Mouse (Mus musculus) heart, embryonic 10.5 days (tissue): ENCODE results near the gene Elmo1. TPM values are rescaled to one million over a fixed set of nuclear protein-coding genes. Genes with fewer than 3 reads are reported as not detected.

Experiments
- DNase-seq: peaks from one replicate; pipeline ENCODE4 v3.0.0-alpha.2; 2017; ENCODE audit warnings: low spot score
- H3K27ac ChIP-seq: fragments of 300-500 bp; sonication (generic); 2 replicates; pipeline ENCODE4 v1.5.1; 2016; ENCODE audit warnings: mild to moderate bottlenecking
- H3K27me3 ChIP-seq: fragments of 300-500 bp; sonication (generic); 2 replicates; pipeline ENCODE4 v1.6.1; 2016; ENCODE audit warnings: mild to moderate bottlenecking; ENCODE audit not compliant: poor library complexity, insufficient read depth, severe bottlenecking
- H3K36me3 ChIP-seq: fragments of 300-500 bp; sonication (generic); 2 replicates; pipeline ENCODE4 v1.6.1; 2016; ENCODE audit warnings: mild to moderate bottlenecking, moderate library complexity
- H3K4me1 ChIP-seq: fragments of 300-500 bp; sonication (generic); 2 replicates; pipeline ENCODE4 v1.6.1; 2016; ENCODE audit warnings: mild to moderate bottlenecking
- H3K4me3 ChIP-seq: fragments of 300-500 bp; sonication (generic); 2 replicates; pipeline ENCODE4 v1.5.1; 2016; ENCODE audit warnings: mild to moderate bottlenecking, moderate library complexity
- H3K9me3 ChIP-seq: fragments of 300-500 bp; sonication (generic); 2 replicates; pipeline ENCODE4 v1.6.1; 2016; ENCODE audit warnings: mild to moderate bottlenecking, moderate library complexity
- WGBS: fragments of 180-500 bp; shearing (Covaris S2); methylation state at CpG from one replicate; pipeline ENCODE4 v1.1.7; 2016; 5-methylcytosine and 5-hydroxymethylcytosine counted together
- polyA plus RNA-seq: library from polyadenylated mRNA; unstranded; fragments of >200 nt; fragmentation: Nextera tagmentation; extraction: Ambion mirVana; gene quantifications from 2 replicates; pipeline ENCODE4 v1.2.1, GENCODE M21; 2016

The Elmo1 gene
- polyA plus RNA-seq, 1 experiment from 2014 or later: 9.4 TPM

DNA sequence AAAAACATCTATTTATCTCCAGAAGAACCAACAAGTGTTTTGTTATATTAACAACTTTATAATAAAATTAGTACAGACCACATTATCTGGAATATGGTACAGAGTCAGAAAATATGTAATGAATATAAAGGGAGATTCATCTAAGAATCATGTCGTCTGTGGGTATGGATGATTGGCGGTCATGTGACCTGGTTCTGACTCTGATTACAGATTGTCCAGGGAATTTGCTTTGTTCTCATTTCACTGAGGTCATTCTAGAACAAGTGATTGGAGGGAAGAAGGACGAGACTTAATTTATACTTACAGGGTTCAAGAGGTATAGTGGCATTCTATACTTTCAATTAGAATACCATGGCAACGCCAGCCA, 95.4 kb downstream of the Elmo1 start:
- H3K36me3 ChIP-seq: no peaks in the 10 kb centered on the region; the same call in 1 of the 2 replicates
- no peak overlapping the region for H3K4me3 ChIP-seq
- H3K27ac ChIP-seq: no peak overlapping the region
- DNase-seq: no peak
- peaks cover 25% of the 10 kb centered on the region for H3K4me1 ChIP-seq
- H3K27me3 ChIP-seq: no peaks in the 10 kb centered on the region
- 85% methylated on average over 4 of the region's 4 CpGs for WGBS
- H3K9me3 ChIP-seq: no peaks in the 10 kb centered on the region

- Histone ChIP-seq H3K4me1 (peaks cover 19% of the 10 kb centered on the region), H3K27ac (no peak overlapping the region), H3K27me3 (no peaks in the 10 kb centered on the region), H3K9me3 (no peaks in the 10 kb centered on the region), H3K36me3 (no peaks in the 10 kb centered on the region; the same call in 1 of the 2 replicates), H3K4me3 (no peak overlapping the region)
- no peak for DNase-seq
- 59% methylated on average over 2 of the region's 2 CpGs for WGBS
These were observed 97.3 kb downstream of the Elmo1 start for GRCm38 (mm10) chr13:20187647-20188046.

DNA sequence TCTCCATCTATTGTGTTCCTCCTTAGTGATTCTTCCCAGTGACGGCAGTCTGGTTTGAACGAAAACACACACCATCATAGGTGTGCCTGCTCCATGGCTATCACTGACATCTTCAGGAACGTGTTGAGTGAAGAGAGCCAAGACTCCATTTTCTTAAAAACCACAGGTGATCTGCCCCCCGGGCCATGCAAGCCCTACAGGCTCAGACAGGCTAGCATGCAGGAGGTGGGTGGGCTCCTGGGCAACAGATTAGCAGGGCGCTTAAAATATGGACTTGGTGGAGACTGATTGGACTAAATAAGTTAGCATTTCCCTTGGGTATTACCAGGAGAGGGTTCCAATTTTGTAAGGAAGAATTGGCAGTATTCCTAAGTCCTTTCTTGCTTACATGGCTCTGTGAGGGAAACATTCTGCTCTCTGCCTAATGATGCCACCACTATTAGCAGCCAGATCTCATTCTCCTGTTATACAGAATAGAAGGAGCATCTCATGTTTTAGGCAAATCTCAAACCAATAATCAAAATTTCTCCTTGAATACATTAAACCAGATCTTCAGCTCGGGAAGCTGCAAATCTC, 101.7 kb downstream of the Elmo1 start:
- DNase-seq: no peak
- H3K4me1 ChIP-seq: peaks cover 12% of the 10 kb centered on the region; the same call in 1 of the 2 replicates
- no peaks in the 10 kb centered on the region for H3K9me3 ChIP-seq
- no peak overlapping the region for H3K27ac ChIP-seq
- no peaks in the 10 kb centered on the region for H3K27me3 ChIP-seq
- no peaks in the 10 kb centered on the region; the same call in 1 of the 2 replicates for H3K36me3 ChIP-seq
- no peak overlapping the region for H3K4me3 ChIP-seq
- 79% methylated on average over 6 of the region's 6 CpGs for WGBS

GRCm38 (mm10) chr13:20200582-20200981, 110.2 kb downstream of the Elmo1 start:
- Histone ChIP-seq H3K9me3 (no peaks in the 10 kb centered on the region), H3K36me3 (no peaks in the 10 kb centered on the region), H3K4me3 (no peak overlapping the region), H3K27me3 (no peaks in the 10 kb centered on the region), H3K4me1 (no peaks in the 10 kb centered on the region), H3K27ac (no peak overlapping the region)
- DNase-seq: no peak
- 68% methylated on average over 2 of the region's 2 CpGs for WGBS

GRCm38 (mm10) chr13:20202617-20203016, 112.2 kb downstream of the Elmo1 start:
- Histone ChIP-seq H3K27me3 (no peaks in the 10 kb centered on the region), H3K4me3 (no peak overlapping the region), H3K9me3 (no peaks in the 10 kb centered on the region), H3K4me1 (no peaks in the 10 kb centered on the region), H3K36me3 (no peaks in the 10 kb centered on the region), H3K27ac (no peak overlapping the region)
- DNase-seq: no peak
- 78% methylated on average over 4 of the region's 4 CpGs for WGBS

- Histone ChIP-seq H3K36me3 (no peaks in the 10 kb centered on the region), H3K4me1 (no peaks in the 10 kb centered on the region; the same call in 1 of the 2 replicates), H3K9me3 (no peaks in the 10 kb centered on the region), H3K27ac (no peak overlapping the region), H3K27me3 (no peaks in the 10 kb centered on the region), H3K4me3 (no peak overlapping the region)
- no peak for DNase-seq
These were observed 113.8 kb downstream of the Elmo1 start for GRCm38 (mm10) chr13:20204165-20204564.

DNA sequence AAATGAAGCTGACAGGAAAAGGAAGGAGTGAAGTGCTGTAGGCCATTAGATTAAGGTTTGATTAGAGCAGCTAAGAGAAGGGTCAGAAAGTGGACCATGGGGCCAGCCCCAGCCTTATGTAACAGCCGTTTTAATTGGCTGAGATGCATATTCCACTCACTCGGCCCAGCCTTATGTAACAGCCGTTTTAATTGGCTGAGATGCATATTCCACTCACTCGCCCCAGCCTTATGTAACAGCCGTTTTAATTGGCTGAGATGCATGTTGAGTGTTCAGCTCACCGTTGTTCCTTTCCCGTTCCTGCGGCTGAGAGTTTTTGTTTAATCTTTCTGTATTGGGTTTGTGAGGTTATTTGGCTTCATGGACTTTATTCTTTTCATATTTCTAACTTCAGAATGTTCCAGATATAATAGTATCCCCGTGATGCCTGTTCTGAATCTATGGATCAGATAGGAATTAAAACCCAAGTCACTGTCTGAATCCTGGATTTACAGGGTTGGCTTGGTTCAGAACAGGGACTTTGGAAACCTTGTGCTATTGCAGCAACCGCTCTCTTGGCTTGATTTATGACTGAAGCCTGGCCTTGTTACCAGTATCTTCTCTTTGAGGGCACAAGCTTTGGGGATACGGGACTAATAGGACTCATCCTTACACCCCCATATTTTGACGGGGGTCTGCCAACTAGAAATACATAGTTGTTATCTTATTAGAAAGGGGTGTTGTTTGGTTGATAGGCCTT, 114.8 kb downstream of the Elmo1 start:
- Histone ChIP-seq H3K36me3 (no peaks in the 10 kb centered on the region), H3K9me3 (no peaks in the 10 kb centered on the region), H3K27ac (no peak overlapping the region), H3K4me3 (no peak overlapping the region), H3K27me3 (no peaks in the 10 kb centered on the region), H3K4me1 (no peaks in the 10 kb centered on the region; the same call in 1 of the 2 replicates)
- no peak for DNase-seq
- WGBS: 86% methylated on average over 12 of the region's 12 CpGs

- WGBS: 79% methylated on average over 2 of the region's 2 CpGs
- Histone ChIP-seq H3K27ac (no peak overlapping the region), H3K36me3 (no peaks in the 10 kb centered on the region), H3K27me3 (no peaks in the 10 kb centered on the region), H3K9me3 (no peaks in the 10 kb centered on the region), H3K4me3 (no peak overlapping the region), H3K4me1 (no peaks in the 10 kb centered on the region; the same call in 1 of the 2 replicates)
- DNase-seq: no peak
These were observed 115.3 kb downstream of the Elmo1 start for GRCm38 (mm10) chr13:20205746-20206145.

DNA sequence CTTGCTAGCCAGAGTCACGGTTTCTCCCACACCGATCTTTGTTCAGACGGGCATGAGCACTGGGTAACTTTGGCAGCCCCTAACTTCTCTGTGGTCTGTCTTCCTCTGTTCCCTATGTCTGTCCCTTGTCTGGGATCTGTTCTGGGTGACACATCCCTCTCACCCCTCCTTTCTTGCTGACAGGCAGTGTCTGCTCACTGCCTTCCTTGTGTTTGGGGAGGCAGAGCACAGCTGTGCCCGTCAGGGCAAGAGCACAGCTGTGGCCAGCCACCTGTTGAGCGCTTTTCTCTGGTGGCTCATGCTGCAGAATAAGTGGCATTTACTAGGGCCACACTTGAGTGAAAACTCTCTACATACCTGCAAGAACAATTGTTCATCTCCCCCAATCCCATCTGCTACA, 116.7 kb downstream of the Elmo1 start:
- no peaks in the 10 kb centered on the region for H3K9me3 ChIP-seq
- no peaks in the 10 kb centered on the region for H3K27me3 ChIP-seq
- no peaks in the 10 kb centered on the region; the same call in 1 of the 2 replicates for H3K4me1 ChIP-seq
- 66% methylated on average over 5 of the region's 5 CpGs for WGBS
- no peak overlapping the region for H3K27ac ChIP-seq
- H3K36me3 ChIP-seq: no peaks in the 10 kb centered on the region
- no peak overlapping the region for H3K4me3 ChIP-seq
- peak; percentile 66 for DNase-seq

GRCm38 (mm10) chr13:20207950-20208642, 117.7 kb downstream of the Elmo1 start:
- H3K4me3 ChIP-seq: no peak overlapping the region
- no peaks in the 10 kb centered on the region; the same call in 1 of the 2 replicates for H3K4me1 ChIP-seq
- peak; percentile 72 for DNase-seq
- no peaks in the 10 kb centered on the region for H3K36me3 ChIP-seq
- H3K27me3 ChIP-seq: no peaks in the 10 kb centered on the region
- H3K27ac ChIP-seq: no peak overlapping the region
- 49% methylated on average over 7 of the region's 7 CpGs for WGBS
- H3K9me3 ChIP-seq: no peaks in the 10 kb centered on the region

DNA sequence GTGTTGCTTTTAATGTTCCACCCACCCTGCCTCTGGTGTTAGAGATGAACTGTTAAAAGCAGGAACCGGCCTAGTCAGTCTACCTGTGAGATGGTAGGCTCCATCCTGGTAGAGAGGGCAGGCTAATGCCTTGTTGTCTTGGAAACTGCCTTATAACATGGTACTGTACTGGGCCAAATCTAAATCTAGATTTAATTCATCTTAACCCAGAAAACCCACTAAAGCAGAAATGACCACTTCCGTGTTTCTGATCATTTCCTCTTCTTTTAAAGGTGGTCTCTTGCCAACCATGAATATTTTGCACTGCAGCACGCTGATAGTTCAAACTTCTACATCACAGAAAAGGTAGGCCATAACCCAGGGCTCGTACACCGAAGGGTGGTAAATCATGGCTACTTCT, 118.5 kb downstream of the Elmo1 start:
- peak; percentile 6 for DNase-seq
- H3K27me3 ChIP-seq: no peaks in the 10 kb centered on the region
- no peak overlapping the region for H3K27ac ChIP-seq
- peaks cover 2% of the 10 kb centered on the region; the same call in 1 of the 2 replicates for H3K4me1 ChIP-seq
- WGBS: 94% methylated on average over 5 of the region's 5 CpGs
- H3K9me3 ChIP-seq: no peaks in the 10 kb centered on the region
- no peaks in the 10 kb centered on the region for H3K36me3 ChIP-seq
- H3K4me3 ChIP-seq: no peak overlapping the region

- peak; percentile 5 for DNase-seq
- 45% methylated on average over 5 of the region's 5 CpGs for WGBS
- no peak overlapping the region for H3K27ac ChIP-seq
- no peaks in the 10 kb centered on the region for H3K36me3 ChIP-seq
- H3K9me3 ChIP-seq: no peaks in the 10 kb centered on the region
- no peaks in the 10 kb centered on the region for H3K27me3 ChIP-seq
- H3K4me3 ChIP-seq: no peak overlapping the region
- H3K4me1 ChIP-seq: peaks cover 2% of the 10 kb centered on the region; the same call in 1 of the 2 replicates
These were observed 121.4 kb downstream of the Elmo1 start for GRCm38 (mm10) chr13:20211780-20212179.

GRCm38 (mm10) chr13:20212665-20213064, 122.3 kb downstream of the Elmo1 start:
- 73% methylated on average over 6 of the region's 6 CpGs for WGBS
- DNase-seq: peak; percentile 73

More at GRCm38 (mm10) chr13:20212665-20213064, 122.3 kb downstream of the Elmo1 start:
- H3K27ac ChIP-seq: no peak overlapping the region
- no peaks in the 10 kb centered on the region for H3K36me3 ChIP-seq
- H3K4me1 ChIP-seq: peaks cover 2% of the 10 kb centered on the region; the same call in 1 of the 2 replicates
- no peak overlapping the region for H3K4me3 ChIP-seq
- H3K9me3 ChIP-seq: no peaks in the 10 kb centered on the region
- no peaks in the 10 kb centered on the region for H3K27me3 ChIP-seq
